In genomic region chr11:41337134-41337533, GRCm38 (mm10) we compare ENCODE assay signal across 19 mouse cellular contexts.
A peak's percentile ranks its signal among the peaks of the same experiment; 100 is the strongest.
DNase-seq lines count a peak whose midpoint lies in the region; ATAC-seq and TF ChIP-seq lines count a peak whose summit lies in the region.
"Had no signal": no experiment of that assay in that cellular context is flagged by ENCODE, and none has a peak within 500 bp of the region (broad histone marks: within the 10 kb centered on the region; RNA-seq: fewer than 3 reads in every experiment).

No protein-coding gene starts in this region.

- 31% methylated on average over 3 of the region's 3 CpGs for WGBS in hindbrain, postnatal 0 days
- WGBS in hindbrain, embryonic 10.5 days, result 81% methylated on average over 3 of the region's 3 CpGs
- WGBS in lung, embryonic 14.5 days, result 49% methylated on average over 3 of the region's 3 CpGs
- 58% methylated on average over 3 of the region's 3 CpGs for WGBS in lung, postnatal 0 days
- WGBS in forebrain, embryonic 11.5 days, result 77% methylated on average over 3 of the region's 3 CpGs
- 31% methylated on average over 3 of the region's 3 CpGs for WGBS in forebrain, postnatal 0 days

- H3K4me1 ChIP-seq in hindbrain, postnatal 0 days (ENCODE audit: insufficient read depth, low read length), result no peaks in the 10 kb centered on the region
- no peaks in the 10 kb centered on the region for H3K4me1 ChIP-seq in hindbrain, embryonic 10.5 days (replicated peaks)
- H3K4me1 ChIP-seq in lung, embryonic 14.5 days (ENCODE audit: insufficient read depth), result no peaks in the 10 kb centered on the region
- H3K4me1 ChIP-seq in lung, postnatal 0 days (ENCODE audit: insufficient read depth, low read depth, low read length), result no peaks in the 10 kb centered on the region
- H3K4me1 ChIP-seq in forebrain, embryonic 11.5 days (replicated peaks; ENCODE audit: control insufficient read depth, insufficient read depth, low read length), result no peaks in the 10 kb centered on the region
- no peaks in the 10 kb centered on the region for H3K4me1 ChIP-seq in forebrain, postnatal 0 days (ENCODE audit: insufficient read depth)
- H3K4me1 ChIP-seq: heart, embryonic 10.5 days; limb, embryonic 15.5 days; megakaryocyte, embryonic 14.5 days; midbrain, embryonic 15.5 days had no signal

- DNase-seq in hindbrain, postnatal 0 days (ENCODE audit: low spot score), result peak; percentile 36
- no peak for DNase-seq in hindbrain, embryonic 10.5 days (ENCODE audit: low spot score)
- peak; percentile 1 for DNase-seq in lung, embryonic 14.5 days
- DNase-seq in lung, postnatal 0 days (ENCODE audit: low spot score), result no peak
- peak; percentile 53 for DNase-seq in cerebellum, adult 9-10 months
- DNase-seq in forebrain, embryonic 11.5 days (ENCODE audit: low spot score), result no peak
- DNase-seq in forebrain, postnatal 0 days, result no peak
- DNase-seq: adrenal gland, adult 2 months; kidney, adult 8-10 months; liver, postnatal 0 days; retina, postnatal 1 day; right cerebral cortex, postnatal 4 days; thymus, adult 2 months had no signal

- H3K4me2 ChIP-seq in hindbrain, postnatal 0 days (ENCODE audit: low read depth, low read length), result no peak overlapping the region
- H3K4me2 ChIP-seq in lung, embryonic 14.5 days, result no peak overlapping the region
- H3K4me2 ChIP-seq in lung, postnatal 0 days (replicated peaks; ENCODE audit: low read depth, low read length), result no peak overlapping the region
- H3K4me2 ChIP-seq in forebrain, embryonic 11.5 days (ENCODE audit: low read depth, low read length, severe bottlenecking), result no peak overlapping the region
- H3K4me2 ChIP-seq in forebrain, postnatal 0 days (ENCODE audit: low read depth), result no peak overlapping the region
- H3K4me2 ChIP-seq: limb, embryonic 15.5 days; midbrain, embryonic 15.5 days had no signal

- no peak for TF ChIP-seq EP300 in lung, postnatal 0 days (IDR thresholded peaks at IDR 0.05)

- H3K9ac ChIP-seq in hindbrain, postnatal 0 days (replicated peaks; ENCODE audit: low read length), result no peak overlapping the region
- no peak overlapping the region for H3K9ac ChIP-seq in lung, embryonic 14.5 days
- H3K9ac ChIP-seq in lung, postnatal 0 days (replicated peaks; ENCODE audit: low read depth), result no peak overlapping the region
- H3K9ac ChIP-seq in forebrain, embryonic 11.5 days (ENCODE audit: low read length), result no peak overlapping the region
- no peak overlapping the region for H3K9ac ChIP-seq in forebrain, postnatal 0 days
- H3K9ac ChIP-seq: limb, embryonic 15.5 days; liver, postnatal 0 days; midbrain, embryonic 15.5 days had no signal

- H3K27ac ChIP-seq in hindbrain, postnatal 0 days, result no peak overlapping the region
- no peak overlapping the region for H3K27ac ChIP-seq in hindbrain, embryonic 10.5 days
- no peak overlapping the region for H3K27ac ChIP-seq in lung, embryonic 14.5 days (ENCODE audit: low read depth)
- no peak overlapping the region for H3K27ac ChIP-seq in lung, postnatal 0 days (ENCODE audit: low read length)
- H3K27ac ChIP-seq in forebrain, embryonic 11.5 days (ENCODE audit: low read depth, low read length), result no peak overlapping the region
- no peak overlapping the region for H3K27ac ChIP-seq in forebrain, postnatal 0 days (ENCODE audit: low read depth, low read length)
- H3K27ac ChIP-seq: heart, embryonic 10.5 days; limb, embryonic 15.5 days; midbrain, embryonic 15.5 days had no signal

- H3K27me3 ChIP-seq in hindbrain, postnatal 0 days (ENCODE audit: insufficient read depth, low read length), result no peaks in the 10 kb centered on the region
- no peaks in the 10 kb centered on the region for H3K27me3 ChIP-seq in hindbrain, embryonic 10.5 days (ENCODE audit: insufficient read depth, poor library complexity, severe bottlenecking)
- no peaks in the 10 kb centered on the region for H3K27me3 ChIP-seq in lung, embryonic 14.5 days (ENCODE audit: insufficient read depth, low read length)
- no peaks in the 10 kb centered on the region for H3K27me3 ChIP-seq in lung, postnatal 0 days (replicated peaks; ENCODE audit: insufficient read depth, low read length)
- H3K27me3 ChIP-seq in forebrain, embryonic 11.5 days (ENCODE audit: control insufficient read depth, insufficient read depth, low read length), result no peaks in the 10 kb centered on the region
- no peaks in the 10 kb centered on the region for H3K27me3 ChIP-seq in forebrain, postnatal 0 days (ENCODE audit: insufficient read depth, low read length)
- H3K27me3 ChIP-seq: limb, embryonic 15.5 days; megakaryocyte, embryonic 14.5 days; midbrain, embryonic 15.5 days had no signal

- H3K4me3 ChIP-seq in hindbrain, postnatal 0 days (ENCODE audit: low read length), result no peak overlapping the region
- no peak overlapping the region for H3K4me3 ChIP-seq in hindbrain, embryonic 10.5 days
- H3K4me3 ChIP-seq in lung, embryonic 14.5 days (ENCODE audit: low read depth, low read length), result no peak overlapping the region
- no peak overlapping the region for H3K4me3 ChIP-seq in lung, postnatal 0 days (ENCODE audit: low read depth, low read length)
- no peak overlapping the region for H3K4me3 ChIP-seq in forebrain, embryonic 11.5 days (ENCODE audit: low read depth, low read length)
- H3K4me3 ChIP-seq in forebrain, postnatal 0 days (ENCODE audit: low read depth, low read length), result no peak overlapping the region
- H3K4me3 ChIP-seq: erythroblast, embryonic 14.5 days; heart, embryonic 10.5 days; limb, embryonic 15.5 days; megakaryocyte, embryonic 14.5 days; midbrain, embryonic 15.5 days had no signal

- no peak for TF ChIP-seq CTCF in hindbrain, postnatal 0 days (IDR thresholded peaks at IDR 0.05; ENCODE audit: low read depth)
- no peak for TF ChIP-seq CTCF in lung, embryonic 14.5 days (IDR thresholded peaks at IDR 0.05; ENCODE audit: low read depth)
- no peak for TF ChIP-seq CTCF in lung, postnatal 0 days (IDR thresholded peaks at IDR 0.05)
- no peak for TF ChIP-seq CTCF in forebrain, postnatal 0 days (IDR thresholded peaks at IDR 0.05; ENCODE audit: low read depth)

- no peak for ATAC-seq in hindbrain, postnatal 0 days
- no peak for ATAC-seq in lung, embryonic 14.5 days (ENCODE audit: insufficient read depth)
- ATAC-seq in lung, postnatal 0 days, result no peak
- ATAC-seq in forebrain, embryonic 11.5 days (replicated peaks; ENCODE audit: low FRiP score), result no peak
- ATAC-seq in forebrain, postnatal 0 days, result no peak
- ATAC-seq: forebrain, embryonic 14.5 days; liver, postnatal 0 days; midbrain, embryonic 15.5 days had no signal

- no peaks in the 10 kb centered on the region for H3K36me3 ChIP-seq in hindbrain, postnatal 0 days (ENCODE audit: insufficient read depth, low read length)
- H3K36me3 ChIP-seq in hindbrain, embryonic 10.5 days, result no peaks in the 10 kb centered on the region
- no peaks in the 10 kb centered on the region for H3K36me3 ChIP-seq in lung, embryonic 14.5 days (ENCODE audit: insufficient read depth)
- no peaks in the 10 kb centered on the region for H3K36me3 ChIP-seq in lung, postnatal 0 days (ENCODE audit: insufficient read depth, low read length)
- no peaks in the 10 kb centered on the region for H3K36me3 ChIP-seq in forebrain, embryonic 11.5 days (ENCODE audit: control insufficient read depth, insufficient read depth, low read length)
- H3K36me3 ChIP-seq in forebrain, postnatal 0 days (ENCODE audit: insufficient read depth), result no peaks in the 10 kb centered on the region
- H3K36me3 ChIP-seq: heart, embryonic 10.5 days; limb, embryonic 15.5 days; midbrain, embryonic 15.5 days had no signal

- no peaks in the 10 kb centered on the region for H3K9me3 ChIP-seq in hindbrain, postnatal 0 days (ENCODE audit: low read length)
- no peaks in the 10 kb centered on the region for H3K9me3 ChIP-seq in hindbrain, embryonic 10.5 days
- no peaks in the 10 kb centered on the region for H3K9me3 ChIP-seq in lung, embryonic 14.5 days (ENCODE audit: low read depth, low read length)
- H3K9me3 ChIP-seq in lung, postnatal 0 days (ENCODE audit: low read length), result no peaks in the 10 kb centered on the region
- H3K9me3 ChIP-seq in forebrain, embryonic 11.5 days (ENCODE audit: control insufficient read depth, low read length), result no peaks in the 10 kb centered on the region
- no peaks in the 10 kb centered on the region for H3K9me3 ChIP-seq in forebrain, postnatal 0 days (ENCODE audit: low read length)
- H3K9me3 ChIP-seq: heart, embryonic 10.5 days; limb, embryonic 15.5 days; midbrain, embryonic 15.5 days had no signal

Comparison
In these comparisons a context has a peak if more than half of its experiments do, and no peak if none do; other contexts are left out.
1. DNase-seq: peak in hindbrain, postnatal 0 days (single experiment), lung, embryonic 14.5 days (single experiment) and cerebellum, adult 9-10 months (single experiment); none in hindbrain, embryonic 10.5 days (single experiment), lung, postnatal 0 days (single experiment), forebrain, embryonic 11.5 days (single experiment) and forebrain, postnatal 0 days (single experiment).